Mouse (Mus musculus) heart, adult 8-10 months (tissue): ENCODE measurements around the gene AI413582. TPM values are rescaled to one million over a fixed set of nuclear protein-coding genes. Genes with fewer than 3 reads are reported as not detected.

ENCODE experiments used
- DNase-seq: peaks from one replicate; pipeline ENCODE4 v3.0.0; 2022; ENCODE audit warnings: low spot score
- total RNA-seq, 4 experiments: library from RNA; stranded (reverse); gene quantifications; 2 replicates each; pipeline ENCODE4 v1.2.4; 2022

Gene AI413582
- total RNA-seq, 4 experiments from 2014 or later = 6.4 to 10.3 (median 9.9) TPM

DNA sequence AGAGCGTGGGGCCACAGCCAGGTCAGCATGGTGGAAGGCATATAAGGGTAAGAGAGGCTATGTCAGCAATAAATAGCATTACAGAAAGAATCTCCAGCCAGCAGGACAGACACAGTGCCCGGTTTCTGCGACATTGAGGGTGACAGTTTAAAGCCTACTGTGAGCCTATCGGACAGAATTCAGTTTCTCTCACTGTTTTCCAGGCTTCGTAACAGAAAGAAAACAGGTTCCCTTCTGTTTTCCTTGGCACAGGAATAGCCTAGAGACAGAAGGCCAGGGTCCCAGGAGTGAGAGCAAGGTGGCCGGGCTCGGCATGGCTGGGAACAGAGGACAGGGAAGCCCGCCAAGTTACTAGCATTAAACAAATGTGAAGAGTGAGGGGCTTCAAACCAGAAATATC, 14.3 kb upstream of the AI413582 start:
- no peak for DNase-seq

DNA sequence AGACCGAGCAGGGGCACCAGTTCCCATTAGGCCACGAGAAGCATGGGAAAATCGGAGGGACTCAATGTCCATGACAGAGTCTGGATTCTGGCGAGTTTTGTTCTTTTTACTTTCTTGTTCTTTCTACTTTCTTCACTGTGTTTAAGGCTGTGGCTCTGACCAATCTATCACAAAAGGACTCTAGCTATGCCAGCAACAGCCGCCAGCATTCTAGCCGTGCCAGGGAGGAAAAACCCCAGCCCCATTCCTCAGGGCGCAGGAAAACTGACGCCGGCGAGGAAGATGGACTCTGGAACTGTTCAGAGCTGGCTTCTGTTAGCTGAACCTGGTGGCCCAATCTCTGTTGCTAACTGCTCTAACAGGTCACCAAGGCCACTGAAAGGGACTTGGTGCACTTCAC, 12.9 kb upstream of the AI413582 start:
- no peak for DNase-seq

DNA sequence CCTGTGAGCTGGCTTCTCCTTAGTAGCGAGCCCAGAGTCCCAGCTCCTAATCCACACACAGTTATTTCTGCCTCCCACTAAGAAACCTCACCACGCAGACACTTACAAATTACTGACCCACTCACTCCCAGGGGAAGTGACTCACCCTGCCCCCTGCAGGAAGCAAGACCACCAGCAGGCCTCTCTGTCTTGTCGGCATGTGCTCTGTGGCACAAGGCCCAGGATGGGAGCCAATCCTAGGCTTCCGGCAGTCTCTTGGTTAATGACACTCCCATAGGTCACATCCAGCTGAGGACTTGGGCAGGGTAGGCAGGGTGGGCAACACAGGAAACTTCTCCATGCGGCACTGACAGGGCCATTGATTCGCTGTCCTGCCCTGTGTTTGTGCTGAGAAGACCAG, 11.9 kb upstream of the AI413582 start:
- no peak for DNase-seq

DNA sequence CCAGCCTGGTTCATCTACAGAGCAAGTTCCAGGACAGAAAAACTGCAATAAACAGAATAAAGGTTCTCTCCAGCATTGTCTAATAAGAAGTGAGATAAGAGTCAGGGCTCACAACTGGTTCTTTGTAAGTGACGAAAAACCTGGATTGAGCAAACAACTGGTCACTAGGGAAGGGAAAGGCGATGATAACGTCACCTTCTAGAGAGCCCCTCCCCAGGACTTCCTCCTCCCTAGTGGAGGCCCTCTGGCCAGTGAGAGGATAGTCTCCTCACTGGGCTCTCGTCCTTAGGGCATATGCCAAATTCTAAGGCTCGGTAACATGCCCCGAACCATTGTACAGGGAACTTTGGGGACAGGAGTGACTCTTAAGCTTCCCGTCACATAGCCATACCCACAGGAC, 10.5 kb upstream of the AI413582 start:
- no peak for DNase-seq

DNA sequence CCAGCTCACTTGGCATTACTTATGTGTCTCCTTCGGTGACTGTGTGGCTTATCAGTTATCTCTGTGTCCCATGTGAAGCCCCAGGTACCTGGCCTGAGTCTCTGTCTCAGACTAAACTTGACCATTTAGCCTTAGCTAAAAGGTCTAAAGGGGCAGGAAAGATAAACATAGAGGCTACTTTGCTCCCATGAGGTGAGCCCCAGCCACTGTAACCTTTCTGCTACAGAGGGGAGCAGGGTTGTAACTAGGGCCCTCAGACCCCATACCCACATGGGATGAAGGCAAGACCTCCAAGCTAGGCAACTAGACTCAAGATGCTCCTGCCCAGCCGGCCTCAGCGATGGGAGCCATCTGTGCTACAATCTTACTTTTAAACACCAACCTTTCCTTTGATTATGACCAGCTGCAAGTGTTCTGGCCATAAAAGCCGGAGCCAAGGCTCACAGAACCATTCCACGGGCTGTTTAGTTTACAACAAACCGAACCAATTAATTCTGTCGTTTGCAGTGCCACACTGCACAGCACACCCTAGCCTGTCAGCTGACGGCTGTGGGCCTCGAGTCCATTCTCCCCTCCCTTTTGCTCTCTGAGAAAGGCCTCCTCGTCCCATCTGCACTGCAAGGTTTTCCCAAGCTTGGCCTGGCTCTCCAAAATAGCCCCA, 9.7 kb upstream of the AI413582 start:
- DNase-seq = no peak

DNA sequence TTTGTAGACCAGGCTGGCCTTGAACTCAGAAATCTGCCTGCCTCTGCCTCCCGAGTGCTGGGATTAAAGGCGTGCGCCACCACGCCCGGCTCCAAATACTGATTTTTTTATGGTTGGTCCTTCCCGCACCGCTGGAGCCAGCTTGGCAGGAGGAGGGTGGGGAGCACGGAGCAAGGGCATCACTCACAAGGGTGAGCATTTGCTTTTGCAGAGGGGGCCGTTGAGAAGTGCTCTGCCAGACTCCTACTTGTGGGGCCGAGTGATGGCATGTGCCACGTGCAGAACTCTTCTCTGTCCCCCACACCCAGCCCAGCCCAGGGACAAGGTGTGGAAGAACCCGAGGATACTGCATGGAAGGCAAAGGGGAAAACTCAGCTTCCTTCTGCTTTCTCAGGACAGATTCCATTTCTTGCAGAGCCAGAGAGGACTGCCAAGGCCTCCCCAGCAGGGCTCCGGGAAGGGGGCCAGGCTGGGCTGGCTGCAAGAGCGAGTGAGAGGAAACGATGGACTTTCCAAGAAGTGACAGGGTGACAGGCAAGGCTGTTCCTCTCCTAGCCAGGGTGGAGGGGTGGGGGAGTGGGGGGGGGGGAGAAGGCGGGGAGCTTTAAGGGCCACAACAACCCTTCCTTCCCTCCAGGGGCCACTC, 9.0 kb upstream of the AI413582 start:
- DNase-seq = peak; percentile 72

DNA sequence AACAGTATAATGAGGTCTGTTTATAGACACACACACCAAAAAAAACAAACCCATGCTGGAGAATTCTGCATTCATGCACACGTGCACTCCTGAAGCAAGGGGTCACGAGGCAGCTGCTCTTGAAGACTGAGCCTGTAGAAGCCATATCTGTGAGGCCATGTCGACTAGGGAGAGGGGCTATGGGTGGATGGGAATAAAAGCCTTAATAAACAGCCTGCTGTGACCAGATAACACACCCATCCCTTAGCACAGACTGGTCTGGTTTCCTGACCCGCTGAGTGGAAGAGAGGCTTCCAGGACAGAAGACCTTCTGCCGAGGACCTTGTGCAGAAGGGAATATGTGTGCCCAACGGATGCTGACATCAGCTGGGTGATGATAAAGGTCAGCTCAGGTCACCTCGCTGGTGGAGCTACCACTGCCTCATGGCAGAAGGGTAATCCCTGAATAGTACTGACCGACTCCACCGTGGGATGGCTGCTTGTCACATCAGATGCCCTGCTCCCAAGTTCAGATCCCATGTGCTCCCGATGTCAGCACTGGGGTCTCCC, 8.3 kb upstream of the AI413582 start:
- no peak for DNase-seq

DNA sequence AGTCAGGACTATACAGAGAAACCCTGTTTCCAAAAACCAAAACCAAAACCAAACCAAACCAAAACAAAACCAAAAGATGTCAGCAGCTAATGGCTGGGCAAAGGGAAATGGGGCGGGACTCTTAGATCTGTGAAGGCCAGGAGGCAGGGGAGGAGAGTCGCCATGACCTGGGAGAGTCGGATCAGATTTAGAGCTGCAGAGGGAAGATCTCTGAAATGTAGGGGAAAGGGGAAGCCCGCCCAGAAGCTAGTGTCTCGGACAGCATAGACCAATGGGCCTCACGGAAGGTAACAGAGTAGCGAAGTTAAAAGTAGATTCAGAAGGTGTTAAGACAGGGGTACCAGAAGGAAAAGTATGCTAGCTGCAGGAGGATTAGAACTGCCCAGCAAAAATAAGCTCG, 5.8 kb upstream of the AI413582 start:
- no peak for DNase-seq

DNA sequence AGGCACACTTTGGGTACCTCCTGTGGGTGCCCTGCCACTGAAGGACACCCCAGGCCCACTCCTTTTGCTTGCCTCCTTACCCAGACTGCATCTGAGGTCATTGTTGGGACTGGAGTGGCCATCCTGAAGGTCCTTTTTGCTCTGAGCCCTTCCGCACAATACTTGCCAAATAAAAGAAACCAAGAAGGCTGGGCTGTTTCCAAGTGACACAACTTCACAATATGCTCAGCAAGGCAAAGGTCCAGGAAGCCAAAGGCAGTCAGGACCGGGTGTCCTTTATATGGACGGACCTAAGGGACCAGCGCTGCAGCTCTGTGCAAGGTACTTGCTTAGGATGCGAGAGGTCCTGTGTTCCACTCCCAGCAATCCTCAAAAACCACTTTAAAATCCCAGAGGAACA, 2.7 kb upstream of the AI413582 start:
- DNase-seq = no peak

DNA sequence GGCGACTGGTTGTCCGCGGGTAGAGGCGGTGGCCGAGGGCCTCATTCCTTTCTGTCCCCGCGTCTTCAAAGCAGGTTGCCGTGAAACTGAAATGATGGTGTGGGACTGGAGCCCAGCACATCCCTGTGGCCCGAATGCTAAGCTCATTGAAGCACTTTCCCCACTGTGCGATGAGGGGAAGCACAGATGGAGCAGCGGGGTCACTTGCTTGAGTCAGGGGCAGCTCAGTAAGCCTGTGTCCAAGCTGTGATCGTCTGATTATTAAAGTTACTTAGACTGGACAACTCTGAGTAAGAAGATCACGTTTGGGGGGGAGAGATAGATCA, 349 bp upstream of the AI413582 start:
- no peak for DNase-seq

DNA sequence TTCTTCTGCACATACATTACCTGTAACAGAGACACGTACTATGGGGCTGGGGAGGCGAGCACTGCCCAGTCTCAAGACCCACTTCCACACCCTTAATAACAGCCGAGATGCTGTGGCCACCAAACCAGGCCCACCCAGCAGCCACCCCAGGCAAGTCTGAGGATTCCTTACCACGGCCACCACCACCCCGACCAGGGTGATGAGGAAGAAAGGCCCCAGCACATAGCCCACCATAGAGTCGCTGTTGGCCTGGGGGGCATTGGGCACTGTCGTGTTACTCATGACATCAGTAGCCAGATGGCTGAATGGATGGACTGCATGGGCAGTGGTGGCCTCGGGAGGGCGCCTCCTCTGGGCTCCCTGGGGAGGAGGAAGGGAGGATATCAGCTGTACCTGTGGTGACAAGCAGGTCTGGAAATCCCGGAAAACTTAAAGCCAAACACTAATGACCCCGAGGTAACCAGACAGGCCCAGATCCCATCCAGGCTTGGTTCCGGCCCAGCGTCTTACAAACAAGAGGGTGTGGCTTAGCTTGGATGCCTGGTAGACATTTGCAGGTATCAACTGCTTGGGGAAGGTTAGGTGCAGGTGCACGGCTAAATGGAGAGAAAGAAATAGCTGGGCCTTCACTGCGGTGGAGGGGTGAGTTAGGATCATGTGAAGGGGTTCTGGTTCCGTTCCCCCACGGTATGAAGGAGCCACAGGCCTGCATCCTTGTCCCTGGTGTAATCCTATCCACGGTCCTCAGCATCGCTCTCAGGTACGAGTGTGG, 979 bp downstream of the AI413582 start:
- no peak for DNase-seq

DNA sequence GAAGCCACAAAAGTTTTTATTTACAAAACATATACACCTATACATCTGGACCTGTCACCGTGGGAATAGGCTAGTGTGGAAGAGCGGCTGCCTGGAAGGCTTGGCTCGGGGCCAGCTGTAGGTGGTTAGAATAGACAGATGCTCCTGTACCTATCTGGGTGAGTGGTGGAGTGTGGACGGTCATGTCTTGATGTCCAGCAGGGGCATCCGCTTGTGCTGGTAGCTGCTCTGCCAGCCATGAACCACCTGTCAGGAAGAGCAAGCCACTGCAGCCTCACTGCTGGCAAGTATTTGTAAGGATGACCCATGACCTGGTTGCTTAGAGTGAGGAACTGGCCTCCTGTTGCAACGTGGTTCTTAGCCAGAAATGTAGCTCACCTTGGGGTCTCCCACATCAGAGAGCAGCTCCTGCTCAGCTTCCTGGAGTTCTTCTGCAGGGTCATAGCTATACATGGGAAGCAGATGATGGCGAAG, 1.7 kb downstream of the AI413582 start:
- DNase-seq = no peak

DNA sequence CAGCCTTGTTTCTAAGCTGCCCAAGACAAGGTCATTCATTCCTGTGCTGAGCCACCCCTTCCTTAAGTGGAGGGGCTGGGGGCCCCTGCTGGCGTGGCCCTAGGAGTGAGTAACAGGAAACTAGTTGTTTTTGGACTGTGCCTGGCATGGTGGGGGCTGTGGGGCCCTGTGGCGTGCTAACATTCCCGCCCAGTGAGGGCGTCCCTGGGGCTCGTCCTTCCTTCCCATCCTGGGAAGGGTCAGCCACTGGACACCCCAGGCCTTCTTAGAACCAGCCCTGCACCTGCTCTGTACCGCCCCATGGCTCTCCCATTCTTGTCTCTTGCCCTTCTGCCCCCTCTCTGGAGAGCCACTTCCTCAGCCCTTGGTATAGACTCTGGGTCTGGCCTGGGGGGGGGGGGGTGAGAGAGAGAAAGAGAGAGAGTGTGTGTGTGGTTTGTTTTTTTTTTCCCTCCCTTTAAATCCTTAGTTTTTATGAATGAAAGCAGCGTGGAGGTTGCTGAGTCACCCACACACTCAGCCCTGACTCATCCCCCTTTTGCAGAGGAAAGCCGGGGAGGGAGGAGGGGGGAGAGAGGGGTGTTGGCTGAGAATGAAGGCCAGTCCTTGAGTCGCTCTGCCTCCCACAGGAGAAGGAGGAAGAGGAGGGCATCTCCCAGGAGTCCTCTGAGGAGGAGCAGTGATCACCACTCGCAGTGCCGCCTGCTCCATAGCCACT, 3.6 kb downstream of the AI413582 start:
- DNase-seq = no peak

DNA sequence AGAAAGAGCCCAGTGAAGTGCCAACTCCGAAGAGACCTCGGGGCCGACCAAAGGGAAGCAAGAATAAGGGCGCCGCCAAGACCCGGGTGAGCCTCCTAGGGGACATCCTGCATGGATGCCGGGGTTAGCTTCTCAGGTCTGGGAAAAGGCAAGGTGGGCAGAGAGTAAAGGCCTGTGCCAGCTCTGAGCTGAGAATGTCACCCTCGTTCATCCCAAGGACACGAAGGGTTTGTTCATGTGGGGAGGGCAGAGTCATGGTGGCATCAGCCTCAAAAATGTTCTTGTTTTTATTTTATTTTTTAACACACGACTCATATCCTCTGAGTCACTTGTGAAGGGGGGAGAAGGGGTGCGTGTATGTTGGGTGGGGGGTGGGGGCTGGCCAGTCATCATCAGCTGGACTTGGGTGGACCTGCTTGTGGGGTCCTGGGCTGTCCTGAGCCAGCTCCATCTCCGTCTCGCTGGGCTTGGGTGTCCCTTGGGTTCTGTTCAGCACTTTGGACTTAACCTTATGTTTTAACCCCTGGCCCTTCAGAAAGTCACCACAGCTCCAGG, 4.6 kb downstream of the AI413582 start:
- DNase-seq = no peak

DNA sequence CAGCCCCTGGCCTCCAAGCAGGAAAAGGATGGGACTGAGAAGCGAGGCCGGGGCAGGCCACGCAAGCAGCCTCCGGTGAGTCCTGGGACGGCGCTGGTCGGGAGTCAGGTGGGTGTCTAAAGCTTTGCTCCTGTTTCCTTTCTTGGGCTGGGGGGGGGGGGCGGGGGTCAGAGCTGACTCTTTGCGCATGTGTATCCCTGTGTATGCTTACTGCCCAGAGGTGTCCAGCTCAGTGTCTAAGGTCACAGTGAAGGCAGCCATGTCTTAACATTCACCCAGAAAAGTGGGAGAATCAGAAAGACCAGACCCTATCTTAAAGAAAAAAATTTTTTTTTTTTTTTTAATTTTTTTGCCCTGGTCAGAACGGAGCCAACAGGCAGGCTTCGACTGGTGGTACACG, 6.0 kb downstream of the AI413582 start:
- no peak for DNase-seq

DNA sequence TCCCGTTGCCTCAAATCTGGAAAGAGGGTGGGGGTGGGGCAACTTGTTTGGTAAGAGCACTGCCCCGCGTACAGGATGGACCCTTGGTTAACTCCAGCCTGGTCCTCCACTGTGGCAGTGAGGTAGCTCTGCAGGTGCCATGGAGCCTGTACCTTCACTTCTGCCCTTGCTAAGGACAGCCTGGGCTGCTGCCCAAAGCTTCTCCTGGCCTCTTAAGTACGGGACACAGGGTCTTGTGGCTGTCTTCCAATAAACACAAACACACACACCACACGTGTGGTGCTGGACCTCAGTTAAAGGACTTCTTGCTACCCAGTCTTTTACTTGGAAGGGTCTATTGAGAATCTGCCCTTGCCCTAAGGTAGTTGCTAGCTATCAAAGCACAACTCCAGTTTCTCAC, 6.7 kb downstream of the AI413582 start:
- no peak for DNase-seq

DNA sequence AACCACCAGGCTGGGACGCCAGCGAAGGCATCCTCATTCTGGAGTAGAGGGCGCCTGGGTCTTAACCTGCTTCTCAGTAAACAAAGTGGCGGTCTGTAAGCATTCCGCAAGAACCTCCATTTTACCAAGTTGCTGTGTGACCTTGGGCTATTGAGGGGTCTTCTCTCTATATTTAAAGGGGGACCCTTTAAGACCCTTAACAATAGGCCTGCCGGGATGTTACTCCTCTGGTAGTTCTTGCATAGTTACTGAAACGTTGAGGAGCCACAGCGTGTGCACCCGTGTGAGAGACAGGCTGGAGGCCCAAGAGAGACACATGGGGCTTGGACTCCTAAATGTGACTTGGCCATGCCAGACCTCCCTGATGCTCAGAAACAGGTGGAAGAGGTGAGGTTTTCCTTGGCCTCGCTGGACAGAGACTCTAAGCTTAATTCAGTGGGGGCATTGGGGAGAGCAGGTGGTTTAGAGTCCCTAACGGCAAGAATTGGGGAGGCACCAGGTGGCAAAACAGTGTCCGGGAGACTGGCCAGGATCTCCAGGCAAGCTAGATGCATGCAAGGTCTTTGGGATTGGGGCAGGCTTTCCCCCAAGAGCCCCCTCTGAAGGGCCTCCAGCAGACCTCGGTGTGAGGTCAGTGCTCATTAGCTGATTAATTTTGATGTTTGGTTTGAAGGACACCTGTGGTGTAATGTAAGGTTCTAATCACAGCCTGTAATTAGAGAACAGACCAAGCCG, 7.5 kb downstream of the AI413582 start:
- no peak for DNase-seq

DNA sequence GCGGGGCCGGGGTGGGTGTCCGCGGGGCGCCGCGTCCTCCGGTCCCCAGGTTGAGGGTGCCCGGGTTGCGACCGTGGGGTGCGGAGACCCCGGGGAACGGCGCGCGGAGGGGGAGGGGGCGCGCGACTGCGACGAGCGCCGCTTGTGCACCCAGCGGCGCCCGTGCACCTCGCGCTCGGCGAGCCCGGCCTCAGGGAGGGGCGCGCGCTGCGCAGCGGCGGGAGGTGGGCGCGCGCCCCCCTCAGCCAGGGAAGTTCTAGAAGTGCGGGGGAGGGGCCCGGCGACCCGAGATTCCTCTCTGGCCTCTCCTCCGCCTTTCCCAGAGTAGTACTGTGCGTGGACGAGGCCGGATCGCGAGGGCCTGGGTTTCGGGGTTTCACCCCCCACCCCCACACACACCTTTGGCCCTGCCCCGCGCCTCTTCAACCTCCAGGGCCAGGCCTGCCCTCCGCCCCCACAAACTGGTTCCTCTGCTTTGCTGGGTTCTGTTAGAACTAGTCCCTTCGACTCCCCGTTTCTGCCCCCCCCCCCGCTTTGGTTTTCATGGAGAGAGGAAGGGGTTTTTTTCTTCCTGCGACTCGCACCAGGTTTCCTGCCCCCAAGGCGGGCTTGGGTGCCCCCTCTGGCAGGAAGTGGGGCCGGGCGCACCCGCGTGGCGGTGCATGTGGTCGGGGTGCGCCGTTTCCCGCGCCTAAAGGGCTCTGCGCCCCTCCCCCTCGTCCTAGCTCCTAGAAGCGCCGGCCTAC, 8.2 kb downstream of the AI413582 start:
- DNase-seq = no peak

DNA sequence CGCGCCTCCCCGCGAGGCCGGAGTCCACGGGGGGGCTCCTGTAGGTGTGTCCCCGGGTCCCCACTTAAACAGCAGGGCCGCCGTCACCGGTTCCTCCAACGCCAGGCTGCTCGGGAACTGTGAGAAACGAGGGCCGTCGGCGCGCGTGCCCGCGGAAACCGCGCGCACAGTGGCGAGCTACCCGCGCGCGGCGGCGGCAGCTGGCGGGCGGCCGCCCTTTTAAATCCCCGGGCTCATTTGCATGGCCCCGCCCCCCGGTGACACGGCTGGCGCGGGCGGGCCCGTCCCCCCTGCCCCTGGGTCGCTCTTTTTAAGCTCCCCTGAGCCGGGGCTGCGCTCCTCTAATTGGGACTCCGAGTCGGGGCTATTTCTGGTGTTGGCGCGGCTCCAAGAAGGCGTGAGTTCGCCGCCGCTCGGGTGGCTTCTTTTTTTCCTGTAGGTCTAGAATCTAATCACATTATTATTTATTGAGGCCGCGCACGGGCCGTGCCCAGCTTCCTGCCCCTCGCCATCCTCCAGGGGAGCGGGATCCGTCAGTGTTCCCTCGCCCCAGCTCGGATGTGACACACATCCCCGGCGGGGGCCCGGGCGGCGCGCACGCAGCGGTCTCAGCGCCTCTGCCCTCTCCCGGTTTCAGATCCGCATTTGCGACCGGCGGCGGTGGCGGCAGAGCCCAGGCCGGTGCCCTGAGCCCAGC, 9.1 kb downstream of the AI413582 start, which contains the start of gene Hmga1:
Hmga1 (plus strand) TSS at position 183 of the 697 bp plus-strand sequence.
- DNase-seq = peak; percentile 73
